In genomic region chr6:52243681-52244121, GRCm38 (mm10) we compare ENCODE assay signal across 20 mouse cellular contexts. TPM values are rescaled to one million over a fixed set of nuclear protein-coding genes. Genes with fewer than 3 reads are reported as not detected.
A peak's percentile ranks its signal among the peaks of the same experiment; 100 is the strongest.
DNase-seq lines count a peak whose midpoint lies in the region; ATAC-seq lines count a peak whose summit lies in the region.
"Had no signal": no experiment of that assay in that cellular context is flagged by ENCODE, and none has a peak within 500 bp of the region (broad histone marks: within the 10 kb centered on the region; RNA-seq: fewer than 3 reads in every experiment).

No protein-coding gene starts in this region.

- peak overlapping the region; percentile 96 for H3K4me2 ChIP-seq in limb, embryonic 12.5 days
- H3K4me2 ChIP-seq: embryonic facial prominence, embryonic 12.5 days; midbrain, embryonic 13.5 days had no signal

- peak overlapping the region; percentile 100 for H3K9ac ChIP-seq in limb, embryonic 12.5 days (replicated peaks)
- H3K9ac ChIP-seq: embryonic facial prominence, embryonic 12.5 days; forebrain, postnatal 0 days; midbrain, embryonic 13.5 days had no signal

- 2% methylated on average over 12 of the region's 12 CpGs for WGBS in limb, embryonic 12.5 days

- H3K4me1 ChIP-seq in limb, embryonic 12.5 days (replicated peaks) = peaks cover 38% of the 10 kb centered on the region

- peaks cover 10% of the 10 kb centered on the region for H3K27me3 ChIP-seq in limb, embryonic 12.5 days

- peak; percentile 8 for DNase-seq in gastrocnemius, postnatal 10 days
- DNase-seq in gastrocnemius, postnatal 36 days = no peak
- DNase-seq in testis, postnatal 10 days (ENCODE audit: low spot score) = peak; percentile 36
- DNase-seq in testis, postnatal 14 days (ENCODE audit: low spot score) = no peak
- DNase-seq in cerebellum, postnatal 25 days = no peak
- DNase-seq in cerebellum, postnatal 10 days = no peak
- DNase-seq in ovary, adult 18-20 months (ENCODE audit: low spot score) = no peak
- DNase-seq: cerebellum, adult 9-10 months; forebrain, postnatal 0 days; heart, adult 18-20 months; heart, postnatal 4 days; left cerebral cortex, postnatal 4 days had no signal

- no peaks in the 10 kb centered on the region for H3K9me3 ChIP-seq in limb, embryonic 12.5 days
- H3K9me3 ChIP-seq: embryonic facial prominence, embryonic 12.5 days; midbrain, embryonic 13.5 days had no signal

- peak overlapping the region; percentile 99 for H3K4me3 ChIP-seq in limb, embryonic 12.5 days (replicated peaks)
- H3K4me3 ChIP-seq: embryonic facial prominence, embryonic 12.5 days; layer of hippocampus, adult 2 months; midbrain, embryonic 13.5 days had no signal

- 0 out of 2 replicates have a peak, but pooled peaks have one; percentile 0 for ATAC-seq in limb, embryonic 12.5 days (ENCODE audit: insufficient number of reproducible peaks, insufficient read depth, low FRiP score, low TSS enrichment, low read depth)
- ATAC-seq: forebrain, postnatal 0 days; midbrain, embryonic 13.5 days had no signal

- H3K36me3 ChIP-seq in limb, embryonic 12.5 days = no peaks in the 10 kb centered on the region
- H3K36me3 ChIP-seq: embryonic facial prominence, embryonic 12.5 days; midbrain, embryonic 13.5 days had no signal

- intact Hi-C loops in gastrocnemius, postnatal 36 days (cut with DNase I) = no loop called here

- H3K27ac ChIP-seq in limb, embryonic 12.5 days = peak overlapping the region; percentile 100
- H3K27ac ChIP-seq: embryonic facial prominence, embryonic 12.5 days; layer of hippocampus, adult 2 months; midbrain, embryonic 13.5 days had no signal

RNA-seq across cellular contexts. Expression of gene Hoxa11, which starts 1.9 kb away (rescaled TPM):
- 1 to 10 TPM; 4.4 to 5.6 TPM for total RNA-seq in gastrocnemius, postnatal 10 days (2021)
- total RNA-seq in gastrocnemius, postnatal 36 days (2021) = 1 to 10 TPM; 2.0 to 2.7 TPM
- 88.2 and 96.8 TPM in 2 replicates for polyA plus RNA-seq in limb, embryonic 12.5 days (2016; fragmentation: Nextera tagmentation; extraction: Ambion mirVana)
- total RNA-seq: forebrain, postnatal 0 days; heart, adult 18-20 months; heart, postnatal 4 days; layer of hippocampus, adult 2 months; left cerebral cortex, postnatal 4 days; MEL had no signal
- polyA plus RNA-seq: brain, embryonic 14.5 days; forebrain, postnatal 0 days; lung, embryonic 16.5 days; midbrain, embryonic 13.5 days; stomach, embryonic 16.5 days had no signal

RNA-seq across cellular contexts. Expression of gene Hoxa10, which starts 3.0 kb away (rescaled TPM):
- total RNA-seq in gastrocnemius, postnatal 10 days (2021) = 10 to 100 TPM; 30.2 to 30.8 TPM
- 10 to 100 TPM; 13.6 to 16.9 TPM for total RNA-seq in gastrocnemius, postnatal 36 days (2021)
- 272 and 294 TPM in 2 replicates for polyA plus RNA-seq in limb, embryonic 12.5 days (2016; fragmentation: Nextera tagmentation; extraction: Ambion mirVana)
- total RNA-seq: forebrain, postnatal 0 days; heart, adult 18-20 months; heart, postnatal 4 days; layer of hippocampus, adult 2 months; left cerebral cortex, postnatal 4 days; MEL had no signal
- polyA plus RNA-seq: forebrain, postnatal 0 days; lung, embryonic 16.5 days; midbrain, embryonic 13.5 days had no signal

RNA-seq across cellular contexts. Expression of gene Hoxa9, which starts 12.8 kb away (rescaled TPM):
- 10 to 100 TPM in 1 of 2 experiments, 1 to 10 TPM in 1; 7.8 to 11.2 TPM for total RNA-seq in gastrocnemius, postnatal 10 days (2021)
- 1 to 10 TPM; 3.9 to 6.8 TPM for total RNA-seq in gastrocnemius, postnatal 36 days (2021)
- 74.7 and 77.4 TPM in 2 replicates for polyA plus RNA-seq in limb, embryonic 12.5 days (2016; fragmentation: Nextera tagmentation; extraction: Ambion mirVana)
- total RNA-seq: forebrain, postnatal 0 days; heart, adult 18-20 months; heart, postnatal 4 days; layer of hippocampus, adult 2 months; left cerebral cortex, postnatal 4 days; MEL had no signal
- polyA plus RNA-seq: brain, embryonic 14.5 days; embryonic facial prominence, embryonic 12.5 days; forebrain, postnatal 0 days; midbrain, embryonic 13.5 days had no signal

RNA-seq across cellular contexts. Expression of gene Hoxa13, which starts 17.0 kb away (rescaled TPM):
- 1 to 10 TPM; 1.3 to 1.6 TPM for total RNA-seq in gastrocnemius, postnatal 10 days (2021)
- 1 to 10 TPM; 2.4 to 3.6 TPM for total RNA-seq in gastrocnemius, postnatal 36 days (2021)
- polyA plus RNA-seq in limb, embryonic 12.5 days (2016; fragmentation: Nextera tagmentation; extraction: Ambion mirVana) = 33.1 and 34.1 TPM in 2 replicates
- total RNA-seq: forebrain, postnatal 0 days; heart, adult 18-20 months; heart, postnatal 4 days; layer of hippocampus, adult 2 months; left cerebral cortex, postnatal 4 days; MEL had no signal
- polyA plus RNA-seq: brain, embryonic 14.5 days; embryonic facial prominence, embryonic 12.5 days; forebrain, postnatal 0 days; lung, embryonic 16.5 days; midbrain, embryonic 13.5 days; stomach, embryonic 16.5 days had no signal

RNA-seq across cellular contexts. Expression of gene Hoxa7, which starts 22.0 kb away (rescaled TPM):
- 1 to 10 TPM; 9.4 to 9.7 TPM for total RNA-seq in gastrocnemius, postnatal 10 days (2021)
- 1 to 10 TPM; 3.7 to 4.0 TPM for total RNA-seq in gastrocnemius, postnatal 36 days (2021)
- 11.7 and 13.8 TPM in 2 replicates for polyA plus RNA-seq in limb, embryonic 12.5 days (2016; fragmentation: Nextera tagmentation; extraction: Ambion mirVana)
- total RNA-seq: forebrain, postnatal 0 days; layer of hippocampus, adult 2 months; left cerebral cortex, postnatal 4 days; MEL had no signal
- polyA plus RNA-seq: forebrain, postnatal 0 days; midbrain, embryonic 13.5 days had no signal

Comparison
In these comparisons a context has a peak if more than half of its experiments do, and no peak if none do; other contexts are left out.
1. DNase-seq: peak in gastrocnemius, postnatal 10 days (single experiment) and testis, postnatal 10 days (single experiment); none in gastrocnemius, postnatal 36 days (0 of 2), testis, postnatal 14 days (single experiment), cerebellum, postnatal 25 days (0 of 2), cerebellum, postnatal 10 days (0 of 2) and ovary, adult 18-20 months (single experiment).